Comparison of ENCODE assay signal across 8 mouse cellular contexts in genomic region chr2:174472818-174473549, GRCm38 (mm10). TPM values are rescaled to one million over a fixed set of nuclear protein-coding genes. Genes with fewer than 3 reads are reported as not detected.
DNase-seq lines count a peak whose midpoint lies in the region; ATAC-seq lines count a peak whose summit lies in the region.

TSS of gene Prelid3b (minus strand) at chr2:174473081.

- peak within 1 kb of the TSS; percentile 95 for H3K27ac ChIP-seq in heart, embryonic 10.5 days
- H3K27ac ChIP-seq in kidney, embryonic 15.5 days, result peak within 1 kb of the TSS; percentile 84

- no peaks in the 10 kb centered on the region for H3K9me3 ChIP-seq in heart, embryonic 10.5 days
- H3K9me3 ChIP-seq in kidney, embryonic 15.5 days (replicated peaks), result no peaks in the 10 kb centered on the region

- H3K4me2 ChIP-seq in kidney, embryonic 15.5 days, result peak within 1 kb of the TSS; percentile 78

- peak; percentile 99 to 100 for DNase-seq in B cell, adult 2 months
- DNase-seq in brain, adult 2 months (ENCODE audit: low read depth, low spot score), result peak; percentile 99
- DNase-seq in heart, embryonic 10.5 days (ENCODE audit: low spot score), result peak; percentile 100
- peak; percentile 100 for DNase-seq in liver
- peak; percentile 100 for DNase-seq in spleen, postnatal 4 days (ENCODE audit: low spot score in 2 of 2)

- ATAC-seq in erythroblast, adult 5-6 weeks (replicated peaks; ENCODE audit: low FRiP score, poor library complexity, severe bottlenecking), result peak; percentile 87
- peak; percentile 99 for ATAC-seq in kidney, embryonic 15.5 days (replicated peaks; ENCODE audit: low FRiP score)
- ATAC-seq in monocyte, adult 5-6 weeks (replicated peaks; ENCODE audit: insufficient number of reproducible peaks, low FRiP score, low TSS enrichment, poor library complexity, severe bottlenecking), result peak; percentile 83

- WGBS in heart, embryonic 10.5 days, result 1% methylated on average over 53 of the region's 53 CpGs
- WGBS in kidney, embryonic 15.5 days, result under 1% methylated on average over 53 of the region's 53 CpGs

- H3K9ac ChIP-seq in kidney, embryonic 15.5 days, result peak within 1 kb of the TSS; percentile 89

- peak within 1 kb of the TSS; percentile 78 for H3K4me3 ChIP-seq in heart, embryonic 10.5 days
- peak within 1 kb of the TSS; percentile 88 for H3K4me3 ChIP-seq in kidney, embryonic 15.5 days (replicated peaks)

- peaks cover 32% of the 10 kb centered on the region for H3K36me3 ChIP-seq in heart, embryonic 10.5 days
- peaks cover 25% of the 10 kb centered on the region for H3K36me3 ChIP-seq in kidney, embryonic 15.5 days

- 0 out of 2 replicates have a peak, but pooled peaks cover 4% of the 10 kb centered on the region for H3K27me3 ChIP-seq in heart, embryonic 10.5 days (ENCODE audit: insufficient read depth, poor library complexity, severe bottlenecking)
- H3K27me3 ChIP-seq in kidney, embryonic 15.5 days, result no peaks in the 10 kb centered on the region

- peaks cover 32% of the 10 kb centered on the region for H3K4me1 ChIP-seq in heart, embryonic 10.5 days
- peaks cover 33% of the 10 kb centered on the region for H3K4me1 ChIP-seq in kidney, embryonic 15.5 days

RNA-seq across cellular contexts. Expression of gene Prelid3b, which starts in this region (rescaled TPM):
- total RNA-seq in erythroblast, adult 5-6 weeks (2015; ENCODE audit: low replicate concordance), result 30.3 and 40.0 TPM in 2 replicates
- 44.6 and 48.1 TPM in 2 replicates for total RNA-seq in erythroblast, adult 5-6 weeks (2017; ENCODE audit: low replicate concordance)
- polyA plus RNA-seq in heart, embryonic 10.5 days (2016; fragmentation: Nextera tagmentation; extraction: Ambion mirVana), result 161 and 170 TPM in 2 replicates
- polyA plus RNA-seq in kidney, embryonic 15.5 days (2015; fragmentation: Nextera tagmentation; extraction: Ambion mirVana), result 109 and 110 TPM in 2 replicates
- 107 to 190 TPM (median 108 TPM) in 3 replicates for total RNA-seq in monocyte, adult 5-6 weeks (2017)

Comparison
In these comparisons a context has a peak if more than half of its experiments do, and no peak if none do; other contexts are left out.
1. Peak in every context shown above with its lines: DNase-seq, ATAC-seq, H3K4me3 ChIP-seq and H3K27ac ChIP-seq.